Mouse (Mus musculus): ENCODE data around the gene Fan1. TPM values are rescaled to one million over a fixed set of nuclear protein-coding genes. Genes with fewer than 3 reads are reported as not detected.

The Fan1 gene
- total RNA-seq, 2 experiments from 2014 or later: 1.3 to 2.1 TPM

GRCm38 (mm10) chr7:64347813-64348212 is 26.1 kb downstream of the Fan1 start:
- no peak for ATAC-seq (replicated peaks; ENCODE audit: low FRiP score, poor library complexity, severe bottlenecking)

GRCm38 (mm10) chr7:64332686-64333085 is 41.2 kb downstream of the Fan1 start:
- ATAC-seq (replicated peaks; ENCODE audit: low FRiP score, poor library complexity, severe bottlenecking): no peak

DNA sequence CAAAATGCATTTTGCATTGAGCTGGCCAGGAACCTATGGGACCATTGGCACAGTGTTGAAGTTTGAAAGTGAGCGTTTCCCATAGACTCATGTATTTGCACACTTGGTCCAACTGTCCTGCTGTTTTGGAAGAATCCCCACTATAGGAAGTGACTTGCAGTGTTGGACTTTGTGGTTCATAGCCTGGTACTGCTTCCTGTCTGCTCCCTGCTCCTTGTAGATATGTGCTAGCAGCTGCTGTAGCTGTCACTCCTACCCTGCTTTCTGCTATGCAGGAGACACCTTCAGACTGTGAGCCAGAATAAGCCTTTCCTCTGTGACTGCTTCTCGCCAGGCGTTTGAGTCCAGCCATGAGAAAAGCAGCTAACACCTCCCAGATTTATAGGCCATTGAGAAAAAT is 42.6 kb downstream of the Fan1 start:
- ATAC-seq (replicated peaks; ENCODE audit: low FRiP score, poor library complexity, severe bottlenecking): no peak

DNA sequence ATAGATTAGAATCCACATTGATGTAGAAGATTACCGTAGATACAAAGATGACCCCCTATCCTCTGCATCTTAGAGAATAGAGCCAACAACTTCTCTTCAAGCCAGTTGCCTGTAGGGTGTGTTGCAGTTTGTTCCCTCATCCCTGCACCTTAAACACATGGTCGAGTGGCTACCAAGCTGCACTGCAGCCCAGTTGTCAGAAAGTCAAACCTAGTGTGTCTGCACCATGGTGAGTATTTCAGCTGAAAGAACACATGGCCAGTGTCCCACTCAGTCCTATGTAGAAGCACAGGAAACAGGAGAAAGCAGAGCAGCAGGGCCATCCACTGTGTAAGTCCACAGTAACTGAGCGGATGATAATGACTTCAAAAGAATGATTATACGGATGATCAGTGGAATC is 46.4 kb downstream of the Fan1 start:
- no peak for ATAC-seq (replicated peaks; ENCODE audit: low FRiP score, poor library complexity, severe bottlenecking)

DNA sequence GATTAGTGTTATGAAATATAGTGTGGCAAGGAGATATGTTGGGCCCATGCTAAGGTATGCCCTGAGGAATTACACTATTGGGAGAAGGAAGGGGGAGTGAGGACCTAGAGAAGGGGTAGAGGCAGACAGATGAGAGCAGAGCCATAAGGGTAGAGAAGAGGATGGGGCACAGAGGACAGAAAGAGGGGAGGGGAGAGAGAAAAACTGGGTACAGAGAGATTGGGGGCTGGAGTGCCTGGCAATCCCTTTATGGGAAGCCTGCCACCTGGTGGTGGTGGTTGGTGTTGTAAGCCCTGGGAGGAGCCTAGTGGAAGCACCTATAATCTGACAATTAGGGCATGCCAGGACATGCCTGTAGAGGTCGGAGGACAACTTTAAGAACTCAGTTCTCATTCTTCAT is 47.0 kb downstream of the Fan1 start:
- peak; percentile 84 for ATAC-seq (replicated peaks; ENCODE audit: low FRiP score, poor library complexity, severe bottlenecking)

DNA sequence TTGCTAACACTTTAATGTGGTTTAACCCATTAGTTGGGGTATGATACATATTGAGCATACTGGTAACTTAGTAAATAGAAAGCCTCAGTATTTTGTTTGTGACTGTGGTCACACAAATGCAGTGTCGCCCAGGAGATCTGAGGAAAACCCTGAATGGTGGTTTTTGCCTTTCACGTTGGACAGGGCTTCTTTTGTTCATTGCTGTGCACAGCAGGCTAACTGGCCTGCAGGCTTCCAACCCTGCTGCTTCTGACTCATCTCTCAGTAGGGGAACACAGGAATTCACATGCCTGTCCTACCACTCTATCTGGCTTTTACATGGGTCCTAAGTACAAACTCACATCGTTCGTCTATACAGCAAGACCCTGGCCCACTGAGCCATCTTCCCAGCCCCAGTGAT is 52.2 kb downstream of the Fan1 start:
- ATAC-seq (replicated peaks; ENCODE audit: low FRiP score, poor library complexity, severe bottlenecking): no peak

GRCm38 (mm10) chr7:64321125-64321524 is 52.8 kb downstream of the Fan1 start:
- ATAC-seq (replicated peaks; ENCODE audit: low FRiP score, poor library complexity, severe bottlenecking): no peak

GRCm38 (mm10) chr7:64312811-64313210 is 61.1 kb downstream of the Fan1 start:
- no peak for ATAC-seq (replicated peaks; ENCODE audit: low FRiP score, poor library complexity, severe bottlenecking)

DNA sequence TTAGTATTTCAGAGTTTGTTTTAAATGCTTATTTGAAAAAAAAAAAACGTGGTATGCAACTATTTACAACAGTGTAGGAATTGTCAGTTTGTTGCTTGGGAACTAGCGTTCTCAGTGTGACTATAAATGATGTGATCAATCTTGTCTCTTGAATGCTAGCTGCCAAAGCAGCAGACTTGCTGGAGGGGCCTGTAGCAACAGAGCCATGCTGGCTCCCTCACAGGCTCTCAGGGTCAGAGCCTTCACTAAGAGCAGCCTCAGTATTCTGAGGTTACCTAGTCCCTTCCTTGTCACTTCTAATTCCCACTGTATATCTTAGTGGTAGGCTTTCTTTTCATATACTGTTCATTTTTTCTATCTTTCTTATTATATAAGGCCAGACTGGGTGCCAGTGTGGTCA is 63.1 kb downstream of the Fan1 start:
- no peak for ATAC-seq (replicated peaks; ENCODE audit: low FRiP score, poor library complexity, severe bottlenecking)

- no peak for ATAC-seq (replicated peaks; ENCODE audit: low FRiP score, poor library complexity, severe bottlenecking)
Measured at GRCm38 (mm10) chr7:64310241-64310640, 63.7 kb downstream of the Fan1 start.

Other genes with a start within 250 kb of the Fan1 start
- not detected in 2 replicates for gene Trpm1, start 220.3 kb downstream of the Fan1 start, total RNA-seq (2015; ENCODE audit: low replicate concordance)
- not detected in 2 replicates for gene Trpm1, start 220.3 kb downstream of the Fan1 start, total RNA-seq (2017; ENCODE audit: low replicate concordance)
- 5.4 and 6.3 TPM in 2 replicates for gene Mtmr10, start 86.4 kb downstream of the Fan1 start, total RNA-seq (2015; ENCODE audit: low replicate concordance)
- gene Mtmr10, start 86.4 kb downstream of the Fan1 start, total RNA-seq (2017; ENCODE audit: low replicate concordance): 1.6 and 2.6 TPM in 2 replicates
- gene Mphosph10, start 18.2 kb upstream of the Fan1 start, total RNA-seq (2015; ENCODE audit: low replicate concordance): 26.0 and 45.8 TPM in 2 replicates
- 13.9 and 31.8 TPM in 2 replicates for gene Mphosph10, start 18.2 kb upstream of the Fan1 start, total RNA-seq (2017; ENCODE audit: low replicate concordance)
- gene Mcee, start 18.5 kb upstream of the Fan1 start, total RNA-seq (2015; ENCODE audit: low replicate concordance): 2.9 and 28.1 TPM in 2 replicates
- 17.8 and 43.5 TPM in 2 replicates for gene Mcee, start 18.5 kb upstream of the Fan1 start, total RNA-seq (2017; ENCODE audit: low replicate concordance)
- gene Apba2, start 127.6 kb upstream of the Fan1 start, total RNA-seq (2015; ENCODE audit: low replicate concordance): not detected in 2 replicates
- gene Apba2, start 127.6 kb upstream of the Fan1 start, total RNA-seq (2017; ENCODE audit: low replicate concordance): 0.83 TPM in 1 of 2 replicates, not detected in the other